Mouse (Mus musculus) C2C12 (cell line): ENCODE measurements around the gene Sh3rf3. TPM values are rescaled to one million over a fixed set of nuclear protein-coding genes. Genes with fewer than 3 reads are reported as not detected.

Experiments used
- H3K27me3 ChIP-seq: one replicate; pipeline ENCODE4 v1.6.1; 2011; ENCODE audit not compliant: control insufficient read depth, insufficient read depth, insufficient read length
- H3K36me3 ChIP-seq: one replicate; pipeline ENCODE4 v1.6.1; 2011; ENCODE audit not compliant: control insufficient read depth, insufficient read depth
- H3K4me3 ChIP-seq: one replicate; pipeline ENCODE4 v1.5.1; 2011; ENCODE audit warnings: mild to moderate bottlenecking, control low read depth; ENCODE audit not compliant: poor library complexity, insufficient read depth, severe bottlenecking
- H3K79me2 ChIP-seq: one replicate; pipeline ENCODE4 v1.6.1; 2011; ENCODE audit not compliant: control insufficient read depth, insufficient read depth
- H3K79me3 ChIP-seq: one replicate; pipeline ENCODE4 v1.6.1; 2011; ENCODE audit warnings: low read depth, control low read depth
- H3ac ChIP-seq: one replicate; pipeline ENCODE3; 2011; ENCODE audit warnings: low read depth; ENCODE audit not compliant: control insufficient read depth, insufficient read length
- CEBPB ChIP-seq: IDR thresholded peaks from one replicate; pipeline ENCODE4 v1.6.1; 2011; ENCODE audit warnings: low read depth, mild to moderate bottlenecking, control low read depth, moderate library complexity
- CTCF ChIP-seq: IDR thresholded peaks from one replicate; pipeline ENCODE4 v1.5.1; 2011; ENCODE audit not compliant: control insufficient read depth, insufficient read depth, insufficient read length
- FOSL1 ChIP-seq: IDR thresholded peaks from one replicate; pipeline ENCODE4 v1.8.0; 2011; ENCODE audit warnings: mild to moderate bottlenecking, low read length; ENCODE audit not compliant: poor library complexity, insufficient read depth, severe bottlenecking
- MAX ChIP-seq: IDR thresholded peaks from one replicate; pipeline ENCODE4 v1.6.1; 2011; ENCODE audit warnings: mild to moderate bottlenecking, control low read depth
- MYOD1 ChIP-seq: IDR thresholded peaks from one replicate; pipeline ENCODE4 v1.6.1; 2011; ENCODE audit warnings: low read depth; ENCODE audit not compliant: control insufficient read depth, insufficient read length
- MYOG ChIP-seq: IDR thresholded peaks from one replicate; pipeline ENCODE4 v1.6.1; 2011; ENCODE audit not compliant: control insufficient read depth, insufficient read length; ENCODE audit errors: extremely low read depth
- USF1 ChIP-seq: IDR thresholded peaks from one replicate; pipeline ENCODE4 v1.6.1; 2011; ENCODE audit warnings: low read depth, mild to moderate bottlenecking, control low read depth, moderate library complexity
- polyA plus RNA-seq: library from polyadenylated mRNA; unstranded; fragments of >200 nt; fragmentation: generic; extraction: Trizol; gene quantifications from one replicate; pipeline ENCODE4 v1.2.1, GENCODE M21; 2012; ENCODE audit warnings: missing spikeins

Gene Sh3rf3
- polyA plus RNA-seq, 1 experiment: 0.14 TPM

DNA sequence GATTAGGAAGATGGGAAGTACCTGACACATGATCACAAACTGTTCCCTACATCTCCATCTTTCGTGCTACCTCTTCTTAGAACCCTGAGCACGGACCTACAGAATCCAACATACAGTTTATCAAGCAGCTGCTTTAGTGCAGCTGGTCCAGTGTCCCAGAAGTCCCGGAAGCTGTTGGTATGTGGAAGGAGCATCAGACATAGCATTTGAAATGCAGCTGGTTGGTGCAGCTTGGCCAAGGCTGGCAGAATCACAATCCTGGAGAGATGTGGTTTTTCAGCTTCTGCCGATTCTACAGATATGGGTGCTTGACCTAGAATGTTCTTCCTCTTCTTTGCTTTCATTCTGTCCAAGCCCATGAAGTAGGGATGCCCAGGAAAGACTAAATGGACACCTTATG, 64.7 kb downstream of the Sh3rf3 start:
- no peak overlapping the region for H3K4me3 ChIP-seq
- TF ChIP-seq USF1 (no peak), MYOD1 (no peak), CEBPB (no peak), MAX (no peak), CTCF (no peak), MYOG (no peak), FOSL1 (no peak)
- no peaks in the 10 kb centered on the region for H3K27me3 ChIP-seq
- H3K79me3 ChIP-seq: no peaks in the 10 kb centered on the region
- no peaks in the 10 kb centered on the region for H3K79me2 ChIP-seq
- no peaks in the 10 kb centered on the region for H3K36me3 ChIP-seq
- no peak overlapping the region for H3ac ChIP-seq

- no peak overlapping the region for H3ac ChIP-seq
- H3K79me2 ChIP-seq: no peaks in the 10 kb centered on the region
- no peaks in the 10 kb centered on the region for H3K27me3 ChIP-seq
- H3K36me3 ChIP-seq: no peaks in the 10 kb centered on the region
- H3K4me3 ChIP-seq: no peak overlapping the region
- TF ChIP-seq MYOD1: no peak
- TF ChIP-seq CTCF: no peak
- no peak for TF ChIP-seq MYOG
- no peak for TF ChIP-seq CEBPB
- TF ChIP-seq USF1: no peak
- TF ChIP-seq MAX: no peak
- no peak for TF ChIP-seq FOSL1
- no peaks in the 10 kb centered on the region for H3K79me3 ChIP-seq
Measured at GRCm38 (mm10) chr10:58878636-58879035, 65.5 kb downstream of the Sh3rf3 start.

DNA sequence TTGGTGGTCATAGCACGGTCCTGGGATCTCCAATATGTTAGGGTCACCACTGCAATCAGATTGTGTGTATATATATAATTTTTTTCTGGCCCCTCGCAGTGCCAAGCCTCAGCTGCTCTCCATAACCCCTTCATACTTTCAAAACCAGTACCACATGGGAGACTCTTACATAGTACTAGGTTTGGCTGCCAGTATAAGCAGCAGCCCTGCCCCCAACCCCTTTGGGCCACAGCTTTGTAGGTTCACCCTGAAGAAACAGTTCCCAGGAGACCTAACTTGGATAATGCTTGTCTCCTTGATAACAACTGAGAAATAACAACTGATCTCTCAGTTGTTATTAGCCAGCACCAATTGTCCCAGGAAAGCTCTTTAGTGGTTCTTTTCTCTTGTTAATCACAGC, 69.6 kb downstream of the Sh3rf3 start:
- H3K27me3 ChIP-seq: no peaks in the 10 kb centered on the region
- TF ChIP-seq MAX: no peak
- no peak for TF ChIP-seq USF1
- no peak for TF ChIP-seq MYOG
- no peak for TF ChIP-seq MYOD1
- no peak for TF ChIP-seq CEBPB
- no peak for TF ChIP-seq CTCF
- TF ChIP-seq FOSL1: no peak
- no peak overlapping the region for H3K4me3 ChIP-seq
- no peaks in the 10 kb centered on the region for H3K79me3 ChIP-seq
- H3K79me2 ChIP-seq: no peaks in the 10 kb centered on the region
- no peak overlapping the region for H3ac ChIP-seq
- no peaks in the 10 kb centered on the region for H3K36me3 ChIP-seq

GRCm38 (mm10) chr10:58885351-58885750, 72.2 kb downstream of the Sh3rf3 start:
- TF ChIP-seq CEBPB: no peak
- TF ChIP-seq USF1: no peak
- no peak for TF ChIP-seq CTCF
- no peak for TF ChIP-seq FOSL1
- TF ChIP-seq MYOD1: no peak
- no peak for TF ChIP-seq MYOG
- no peak for TF ChIP-seq MAX
- Histone ChIP-seq H3K27me3 (no peaks in the 10 kb centered on the region), H3K79me3 (no peaks in the 10 kb centered on the region), H3K4me3 (no peak overlapping the region), H3ac (no peak overlapping the region), H3K36me3 (no peaks in the 10 kb centered on the region), H3K79me2 (no peaks in the 10 kb centered on the region)

- Histone ChIP-seq H3K4me3 (no peak overlapping the region), H3ac (no peak overlapping the region), H3K27me3 (no peaks in the 10 kb centered on the region), H3K79me2 (no peaks in the 10 kb centered on the region), H3K36me3 (no peaks in the 10 kb centered on the region), H3K79me3 (no peaks in the 10 kb centered on the region)
- TF ChIP-seq MYOG (no peak), CEBPB (no peak), CTCF (no peak), MAX (no peak), FOSL1 (no peak), USF1 (no peak), MYOD1 (no peak)
Measured at GRCm38 (mm10) chr10:58885816-58886215, 72.7 kb downstream of the Sh3rf3 start.

GRCm38 (mm10) chr10:58890671-58891439, 77.7 kb downstream of the Sh3rf3 start:
- Histone ChIP-seq H3K36me3 (no peaks in the 10 kb centered on the region), H3ac (no peak overlapping the region), H3K79me2 (no peaks in the 10 kb centered on the region), H3K79me3 (no peaks in the 10 kb centered on the region), H3K27me3 (no peaks in the 10 kb centered on the region), H3K4me3 (no peak overlapping the region)
- TF ChIP-seq MYOD1 (no peak), CTCF (no peak), USF1 (no peak)
